Mouse (Mus musculus): ENCODE measurements at regions not wholly inside any gene's neighbourhood (a gene's known extent, or its start where the extent isn't known, plus 50 kb on each side); places are given as distances from the start of the nearest gene placed in this dataset.
A peak's percentile ranks its signal among the peaks of the same experiment; 100 is the strongest.

- TF ChIP-seq CTCF (IDR thresholded peaks at IDR 0.05; ENCODE audit: borderline replicate concordance, extremely low read depth, insufficient read depth, insufficient read length) (no peak), POLR2A (IDR thresholded peaks at IDR 0.05; ENCODE audit: borderline replicate concordance, extremely low read depth, insufficient read depth, insufficient read length, poor library complexity, severe bottlenecking) (no peak)
Measured at GRCm38 (mm10) chr15:8903651-8904050, 64.1 kb upstream of the Ranbp3l start.

DNA sequence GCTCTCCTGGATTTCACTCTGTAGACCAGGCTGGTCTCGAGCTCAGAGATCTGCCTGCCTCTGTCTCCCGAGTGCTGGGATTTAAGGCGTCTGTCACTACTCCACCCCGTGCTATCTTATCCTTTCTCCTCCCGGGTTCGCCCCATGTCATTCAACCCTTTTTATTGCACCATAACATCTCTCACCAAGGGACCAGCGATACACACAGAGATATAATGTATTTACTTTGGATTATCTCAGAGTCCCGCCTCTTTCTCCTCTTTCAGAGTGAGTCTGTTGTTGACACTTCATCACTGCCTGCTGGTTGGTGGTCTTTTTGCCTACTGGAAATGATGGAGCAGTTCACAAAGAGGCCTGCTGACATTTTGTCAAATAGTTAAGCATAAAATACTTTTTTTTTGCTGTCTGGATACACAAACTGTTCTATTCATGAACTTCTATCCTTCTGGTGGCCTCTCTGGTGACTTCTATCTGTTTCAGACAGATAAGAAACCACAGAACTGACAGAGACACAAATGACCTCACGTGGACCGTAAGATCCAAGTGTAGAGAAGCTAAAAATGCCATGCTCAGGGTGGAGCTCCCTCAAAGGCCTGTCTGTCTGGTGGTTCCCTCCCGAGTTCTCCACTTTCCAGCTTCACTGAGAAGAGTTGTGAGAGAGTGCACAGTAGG is 70.1 kb upstream of the Ranbp3l start:
- TF ChIP-seq CTCF (IDR thresholded peaks at IDR 0.05; ENCODE audit: borderline replicate concordance, extremely low read depth, insufficient read depth, insufficient read length) (no peak), POLR2A (IDR thresholded peaks at IDR 0.05; ENCODE audit: borderline replicate concordance, extremely low read depth, insufficient read depth, insufficient read length, poor library complexity, severe bottlenecking) (no peak)
- DNase-seq (ENCODE audit: low read depth): no peak

More at GRCm38 (mm10) chr15:8903651-8904050, 64.1 kb upstream of the Ranbp3l start:
- DNase-seq (ENCODE audit: low read depth): no peak

DNA sequence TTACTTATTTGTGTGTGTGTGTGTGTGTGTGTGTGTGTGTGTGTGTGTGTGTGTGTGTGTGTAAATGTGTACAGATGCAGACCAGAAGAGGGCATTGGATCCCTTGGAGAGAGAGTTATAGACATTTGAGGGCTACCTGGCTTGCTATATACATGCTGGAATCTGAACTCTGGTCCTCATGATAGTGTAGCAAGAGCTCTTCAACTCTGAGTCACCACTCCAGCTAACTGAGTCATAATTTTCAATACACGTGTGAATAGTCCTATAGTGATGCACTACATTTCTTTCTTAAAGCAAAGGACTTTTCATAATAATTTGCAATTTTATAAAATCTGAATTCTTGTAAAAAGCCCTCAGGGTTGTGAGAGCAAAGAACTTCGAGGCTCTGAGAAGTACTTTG is 70.9 kb upstream of the Ranbp3l start:
- TF ChIP-seq POLR2A (IDR thresholded peaks at IDR 0.05; ENCODE audit: borderline replicate concordance, extremely low read depth, insufficient read depth, insufficient read length, poor library complexity, severe bottlenecking) (no peak), CTCF (IDR thresholded peaks at IDR 0.05; ENCODE audit: borderline replicate concordance, extremely low read depth, insufficient read depth, insufficient read length) (no peak)
- DNase-seq (ENCODE audit: low read depth): no peak

DNA sequence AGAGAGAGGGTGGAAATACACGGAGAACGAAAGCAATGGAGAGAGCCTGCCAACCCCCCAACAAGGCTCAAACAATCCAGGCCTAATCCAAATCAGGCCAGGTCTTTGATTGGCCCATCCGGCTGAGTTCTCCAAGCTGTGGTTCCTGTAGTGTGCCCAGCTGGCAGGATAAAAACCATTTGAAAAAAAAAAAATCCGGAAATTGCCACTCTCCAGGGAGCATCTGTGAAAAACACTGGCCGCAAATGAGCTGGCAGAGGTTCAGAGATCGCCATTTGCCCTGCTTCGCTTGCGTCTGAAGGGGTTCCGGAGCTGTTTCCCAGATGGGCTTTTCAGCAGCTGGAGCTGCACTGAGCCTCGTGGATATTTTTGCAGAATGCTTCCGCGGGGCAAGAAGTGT is 71.4 kb upstream of the Ranbp3l start:
- DNase-seq (ENCODE audit: low read depth): peak; percentile 80
- TF ChIP-seq POLR2A (IDR thresholded peaks at IDR 0.05; ENCODE audit: borderline replicate concordance, extremely low read depth, insufficient read depth, insufficient read length, poor library complexity, severe bottlenecking) (no peak), CTCF (IDR thresholded peaks at IDR 0.05; ENCODE audit: borderline replicate concordance, extremely low read depth, insufficient read depth, insufficient read length) (no peak)

DNA sequence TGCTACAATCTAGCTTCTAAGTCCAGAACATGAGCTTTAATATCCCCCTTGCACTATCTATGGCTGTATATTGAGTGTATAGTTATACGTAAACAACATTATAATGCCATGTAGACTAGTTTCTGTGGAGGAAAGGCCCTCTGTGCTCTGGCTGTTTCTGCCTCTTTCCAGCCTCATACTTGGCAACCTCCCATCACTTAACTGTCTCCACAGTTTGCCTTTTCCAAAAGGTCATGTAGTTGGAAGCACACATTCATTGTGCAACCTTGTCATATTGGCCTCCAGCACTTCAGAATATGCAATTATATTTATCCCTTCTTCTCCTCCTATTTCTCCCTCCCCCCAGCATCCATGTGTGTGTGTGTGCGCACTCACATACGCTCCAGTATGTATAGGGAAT is 82.2 kb upstream of the Ranbp3l start:
- TF ChIP-seq CTCF (IDR thresholded peaks at IDR 0.05; ENCODE audit: borderline replicate concordance, extremely low read depth, insufficient read depth, insufficient read length): no peak
- no peak for TF ChIP-seq POLR2A (IDR thresholded peaks at IDR 0.05; ENCODE audit: borderline replicate concordance, extremely low read depth, insufficient read depth, insufficient read length, poor library complexity, severe bottlenecking)

DNA sequence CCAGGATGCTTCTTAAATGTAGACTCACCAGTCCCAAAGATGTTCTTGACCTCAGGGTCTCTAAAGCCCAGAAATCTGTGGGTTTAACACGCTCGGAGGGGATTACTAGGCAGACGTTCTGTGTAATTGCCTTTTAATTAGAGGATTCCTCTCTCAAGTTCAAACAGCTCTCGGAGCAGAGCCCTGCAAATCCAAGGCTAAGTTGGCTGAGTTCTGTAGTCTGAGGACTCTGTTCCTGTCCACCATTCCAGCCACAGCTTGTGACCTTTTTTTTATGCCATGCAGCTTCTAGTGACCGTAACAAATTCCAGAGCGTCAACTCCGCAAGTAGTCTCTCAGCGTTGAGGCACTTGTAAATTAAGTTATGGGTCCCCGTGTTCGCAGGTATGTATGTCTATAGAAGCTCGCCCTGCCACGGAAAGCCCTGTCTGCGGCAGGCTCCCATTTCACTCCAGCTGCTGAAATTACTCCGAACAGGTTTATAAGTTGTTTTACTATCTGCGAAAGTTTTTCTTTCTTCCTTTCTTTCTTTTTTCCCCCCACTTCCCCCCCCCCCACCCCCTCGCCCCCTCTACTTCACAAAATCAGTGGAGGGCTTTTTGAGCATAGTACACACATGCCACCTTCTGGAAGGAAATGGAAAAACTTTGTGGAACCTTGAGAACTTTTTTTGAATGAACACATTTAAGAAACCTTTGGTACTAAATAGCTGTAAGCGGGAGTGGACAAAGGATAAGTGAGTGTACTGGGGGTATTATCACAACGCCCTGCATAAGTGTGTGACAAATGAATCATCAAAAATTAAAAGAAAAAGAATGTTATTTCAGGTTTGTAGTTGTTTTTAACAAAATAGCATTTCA is 82.9 kb upstream of the Ranbp3l start:
- TF ChIP-seq POLR2A (IDR thresholded peaks at IDR 0.05; ENCODE audit: borderline replicate concordance, extremely low read depth, insufficient read depth, insufficient read length, poor library complexity, severe bottlenecking) (no peak), CTCF (IDR thresholded peaks at IDR 0.05; ENCODE audit: borderline replicate concordance, extremely low read depth, insufficient read depth, insufficient read length) (no peak)
- DNase-seq (ENCODE audit: low read depth): peak; percentile 61

More for the DNA sequence above, 82.2 kb upstream of the Ranbp3l start:
- no peak for DNase-seq (ENCODE audit: low read depth)

DNA sequence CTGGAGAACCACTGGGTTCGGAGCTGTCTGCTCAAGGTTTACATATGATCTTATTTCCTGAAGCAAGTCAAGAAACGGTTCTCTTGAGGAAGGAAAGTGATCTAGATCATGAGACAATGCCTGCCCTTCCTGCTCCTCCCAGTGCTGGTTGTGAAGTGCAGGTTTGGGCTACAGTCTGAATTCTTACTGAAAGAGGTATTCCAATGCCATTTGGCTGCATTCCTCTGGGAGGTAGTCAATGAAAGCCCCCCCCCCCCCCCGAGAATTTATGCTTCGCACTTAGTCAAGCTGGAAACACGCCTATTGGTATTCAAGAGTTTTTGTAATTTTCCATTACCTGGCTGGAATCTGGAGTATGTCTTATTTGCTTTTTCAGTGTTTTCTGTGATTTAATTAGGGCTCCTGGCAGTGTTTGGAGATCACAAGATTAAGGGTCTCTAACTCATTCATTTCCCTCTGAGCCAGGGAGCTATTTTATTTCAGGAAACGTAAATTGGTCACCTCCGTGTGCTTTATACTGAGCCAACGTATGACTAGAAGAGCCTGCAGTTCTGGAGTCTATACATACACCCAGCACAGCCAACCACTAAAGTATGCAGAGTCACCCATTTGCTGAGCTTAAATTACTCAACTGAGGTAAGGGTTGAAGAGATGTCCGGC is 84.7 kb upstream of the Ranbp3l start:
- peak; percentile 44 for DNase-seq (ENCODE audit: low read depth)
- TF ChIP-seq POLR2A (IDR thresholded peaks at IDR 0.05; ENCODE audit: borderline replicate concordance, extremely low read depth, insufficient read depth, insufficient read length, poor library complexity, severe bottlenecking): no peak
- no peak for TF ChIP-seq CTCF (IDR thresholded peaks at IDR 0.05; ENCODE audit: borderline replicate concordance, extremely low read depth, insufficient read depth, insufficient read length)

DNA sequence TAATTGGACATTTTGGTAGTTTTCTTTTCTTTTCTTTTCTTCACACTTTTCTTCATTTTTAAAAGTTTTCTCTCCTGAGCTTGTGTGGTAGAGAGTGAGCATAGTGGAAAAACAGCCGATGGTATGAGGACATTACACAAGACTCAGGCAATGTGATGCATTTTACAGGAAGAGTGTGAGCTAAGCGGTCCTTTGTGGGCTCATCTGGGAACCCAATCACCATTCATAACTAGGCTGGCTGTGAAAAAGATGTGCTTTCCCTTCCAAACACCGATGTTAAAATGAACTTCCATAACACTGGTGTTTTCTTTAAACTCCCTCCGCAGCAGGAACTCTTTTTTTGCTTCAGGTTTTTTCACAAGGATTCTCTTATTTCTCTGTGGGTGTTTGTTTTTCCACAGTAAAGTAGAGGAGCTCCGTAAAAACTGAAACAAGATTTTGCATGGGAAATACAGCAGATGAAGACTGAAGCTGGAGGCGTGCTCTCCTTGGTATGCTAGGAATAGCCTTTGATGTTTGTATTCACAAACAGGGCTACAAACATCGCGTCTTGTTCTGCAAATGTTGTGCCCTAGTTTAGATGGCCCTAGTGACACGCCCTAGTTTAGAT is 92.8 kb upstream of the Ranbp3l start:
- no peak for TF ChIP-seq CTCF (IDR thresholded peaks at IDR 0.05; ENCODE audit: borderline replicate concordance, extremely low read depth, insufficient read depth, insufficient read length)
- no peak for TF ChIP-seq POLR2A (IDR thresholded peaks at IDR 0.05; ENCODE audit: borderline replicate concordance, extremely low read depth, insufficient read depth, insufficient read length, poor library complexity, severe bottlenecking)

DNA sequence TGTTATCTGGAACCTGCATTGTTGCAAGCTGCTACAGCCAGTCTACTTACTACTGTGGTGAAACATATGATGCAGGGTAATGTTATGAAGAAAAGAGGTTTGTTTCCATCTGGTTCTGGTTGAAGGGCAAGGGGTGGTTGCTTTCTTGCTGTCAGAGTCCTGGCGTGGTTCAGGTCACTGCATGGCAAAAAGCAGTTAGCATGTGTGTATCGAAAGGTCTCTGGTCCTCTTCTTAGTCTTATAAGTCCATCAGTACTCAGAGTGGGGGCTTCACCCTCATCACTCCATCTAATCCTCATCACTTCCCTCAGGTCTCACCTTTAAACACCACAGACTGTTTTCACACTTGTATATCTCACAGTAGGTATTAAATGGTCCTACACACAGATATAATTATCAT is 99.7 kb upstream of the Ranbp3l start:
- no peak for DNase-seq (ENCODE audit: low read depth)
- TF ChIP-seq POLR2A (IDR thresholded peaks at IDR 0.05; ENCODE audit: borderline replicate concordance, extremely low read depth, insufficient read depth, insufficient read length, poor library complexity, severe bottlenecking) (no peak), CTCF (IDR thresholded peaks at IDR 0.05; ENCODE audit: borderline replicate concordance, extremely low read depth, insufficient read depth, insufficient read length) (no peak)

More for the DNA sequence above, 92.8 kb upstream of the Ranbp3l start:
- DNase-seq (ENCODE audit: low read depth): peak; percentile 19

GRCm38 (mm10) chr15:8867160-8867891 is 100.4 kb upstream of the Ranbp3l start:
- TF ChIP-seq POLR2A (IDR thresholded peaks at IDR 0.05; ENCODE audit: borderline replicate concordance, extremely low read depth, insufficient read depth, insufficient read length, poor library complexity, severe bottlenecking): no peak
- no peak for TF ChIP-seq CTCF (IDR thresholded peaks at IDR 0.05; ENCODE audit: borderline replicate concordance, extremely low read depth, insufficient read depth, insufficient read length)
- DNase-seq (ENCODE audit: low read depth): peak; percentile 86
